Mouse (Mus musculus) stomach, postnatal 0 days (tissue): ENCODE data around the gene Bcl2l13.

Experiments used
- CTCF ChIP-seq: IDR thresholded peaks from 2 replicates; pipeline ENCODE4 v1.5.1; 2016; ENCODE audit warnings: antibody characterized with exemption, low read depth, mild to moderate bottlenecking, moderate library complexity
- EP300 ChIP-seq: optimal IDR thresholded peaks from 2 replicates; pipeline ENCODE3; 2016; ENCODE audit warnings: antibody characterized with exemption

DNA sequence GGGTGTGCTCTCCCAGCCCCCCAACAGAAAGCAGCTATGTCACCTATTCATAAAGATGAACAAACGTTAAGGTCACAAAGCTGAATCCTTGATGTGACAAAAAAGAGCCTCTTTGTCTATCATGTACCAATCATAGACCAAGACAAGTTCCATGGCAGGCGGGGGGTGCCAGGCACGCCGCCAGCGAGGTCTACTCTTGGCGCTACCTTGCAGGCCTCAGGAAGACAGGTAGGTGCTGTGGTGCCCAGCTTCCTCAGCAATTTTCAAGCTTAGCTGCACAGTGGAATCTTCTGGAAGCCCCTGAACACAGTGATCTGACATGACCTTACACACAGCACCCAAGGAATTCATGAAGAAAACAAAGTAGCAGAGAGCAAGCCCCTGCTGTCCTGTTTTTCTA lies 70.5 kb downstream of the Bcl2l13 start:
- no peak for TF ChIP-seq CTCF
- no peak for TF ChIP-seq EP300
